ENCODE assay signal across 17 mouse cellular contexts in genomic region chr4:153632056-153632455, GRCm38 (mm10).
"Had no signal": no experiment of that assay in that cellular context is flagged by ENCODE, and none has a peak within 500 bp of the region (broad histone marks: within the 10 kb centered on the region; RNA-seq: fewer than 3 reads in every experiment).

No protein-coding gene starts in this region.

- H3K4me3 ChIP-seq: neural tube, embryonic 12.5 days; neural tube, embryonic 13.5 days; neural tube, embryonic 15.5 days; stomach, embryonic 15.5 days had no signal

- H3K9me3 ChIP-seq: neural tube, embryonic 12.5 days; stomach, embryonic 15.5 days had no signal

- DNase-seq: retina, postnatal 1 day; right cerebral cortex, adult 18-20 months; right cerebral cortex, postnatal 14 days; right cerebral cortex, postnatal 25 days; right cerebral cortex, postnatal 4 days; spleen, adult 18-20 months; thymus, adult 18-20 months; thymus, adult 2 months; thymus, postnatal 14 days; thymus, postnatal 25 days; thymus, postnatal 36 days; thymus, postnatal 4 days had no signal

- H3K4me1 ChIP-seq: stomach, embryonic 15.5 days had no signal

- H3K27me3 ChIP-seq: neural tube, embryonic 12.5 days; neural tube, embryonic 13.5 days; neural tube, embryonic 15.5 days; stomach, embryonic 15.5 days had no signal

- H3K36me3 ChIP-seq: neural tube, embryonic 12.5 days; neural tube, embryonic 13.5 days; neural tube, embryonic 15.5 days; stomach, embryonic 15.5 days had no signal

- H3K4me2 ChIP-seq: neural tube, embryonic 12.5 days; neural tube, embryonic 13.5 days; neural tube, embryonic 15.5 days; stomach, embryonic 15.5 days had no signal

- H3K27ac ChIP-seq: neural tube, embryonic 12.5 days; neural tube, embryonic 13.5 days; neural tube, embryonic 15.5 days; stomach, embryonic 15.5 days; stomach, postnatal 0 days had no signal

- H3K9ac ChIP-seq: neural tube, embryonic 12.5 days; neural tube, embryonic 13.5 days; neural tube, embryonic 15.5 days; stomach, embryonic 15.5 days had no signal
